Mouse (Mus musculus) embryonic fibroblast, embryonic 13.5 days (primary cell): ENCODE measurements around the gene Rin2.

ENCODE experiments used
- CTCF ChIP-seq: IDR thresholded peaks from 2 replicates; pipeline ENCODE4 v1.5.1; 2011; ENCODE audit warnings: mild to moderate bottlenecking, control low read depth, low read length, moderate library complexity, borderline replicate concordance; ENCODE audit not compliant: insufficient read depth
- POLR2A ChIP-seq: IDR thresholded peaks from 2 replicates; pipeline ENCODE4 v1.6.1; 2011; ENCODE audit warnings: low read depth, mild to moderate bottlenecking, control low read depth, low read length, moderate library complexity

- no peak for TF ChIP-seq POLR2A
- no peak for TF ChIP-seq CTCF
Observed at GRCm38 (mm10) chr2:145640255-145640984, 34.6 kb upstream of the Rin2 start.
